Mouse (Mus musculus) T-cell, adult 2 months (primary cell): ENCODE results near the gene Pnck.

Experiments
- DNase-seq: peaks from one replicate; pipeline ENCODE4 v3.0.0; 2022; ENCODE audit warnings: low spot score

Pnck gene

GRCm38 (mm10) chrX:73639901-73640469, 19.9 kb downstream of the Pnck start:
- no peak for DNase-seq

- peak; percentile 1 for DNase-seq
These were observed 20.7 kb downstream of the Pnck start, which contains the start of gene Dusp9 for GRCm38 (mm10) chrX:73639255-73639675. Gene Dusp9, plus strand, starts transcription at chrX:73639419.

- no peak for DNase-seq
These were observed 22.5 kb downstream of the Pnck start for GRCm38 (mm10) chrX:73637415-73637814.

- no peak for DNase-seq
These were observed 24.5 kb downstream of the Pnck start for GRCm38 (mm10) chrX:73635425-73635824.

GRCm38 (mm10) chrX:73626981-73627380, 32.9 kb downstream of the Pnck start:
- no peak for DNase-seq

- DNase-seq: no peak
These were observed 40.0 kb downstream of the Pnck start for GRCm38 (mm10) chrX:73619890-73620289.

GRCm38 (mm10) chrX:73619401-73619800, 40.5 kb downstream of the Pnck start:
- DNase-seq: no peak

- DNase-seq: no peak
These were observed 44.0 kb downstream of the Pnck start for GRCm38 (mm10) chrX:73615876-73616275.

- DNase-seq: no peak
These were observed 46.3 kb downstream of the Pnck start for GRCm38 (mm10) chrX:73613665-73614064.
